12 mouse cellular contexts compared by ENCODE assay signal in the genomic region with DNA sequence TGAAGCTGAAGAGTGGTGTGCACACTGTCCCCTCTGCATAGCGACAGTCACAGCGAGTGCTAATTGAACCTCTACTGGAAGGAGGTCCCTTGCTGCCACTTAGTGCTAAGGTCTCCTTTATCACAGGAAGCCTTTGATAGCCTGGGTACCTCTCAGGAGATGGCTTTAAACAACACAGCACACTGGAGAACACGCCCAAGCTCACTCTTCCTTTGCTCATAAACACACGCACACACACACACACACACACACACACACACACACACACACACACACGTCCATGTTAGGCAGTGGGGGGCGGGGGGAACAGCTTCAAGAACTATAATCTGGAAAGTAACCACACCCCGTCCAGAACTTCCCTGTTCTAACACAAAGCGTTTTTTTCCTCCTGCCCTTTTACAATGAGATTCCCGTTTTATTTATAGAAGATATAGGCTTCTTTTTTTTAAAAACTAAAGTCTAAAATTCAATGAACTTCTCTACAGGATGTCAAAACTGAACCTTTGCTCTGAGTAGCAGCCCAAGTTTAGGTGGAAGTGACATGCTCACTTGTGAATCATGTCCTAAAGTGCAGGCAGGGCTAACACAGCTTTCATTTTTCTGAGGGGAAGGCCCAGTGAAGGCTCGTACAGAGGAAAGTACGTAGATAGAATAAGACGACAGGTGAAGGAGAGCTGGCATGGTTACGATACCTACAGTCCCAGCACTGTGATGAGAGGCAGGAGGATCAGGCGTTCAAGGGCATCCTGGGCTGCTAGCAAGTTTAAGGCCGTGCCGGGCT. TPM values are rescaled to one million over a fixed set of nuclear protein-coding genes. Genes with fewer than 3 reads are reported as not detected.
A peak's percentile ranks its signal among the peaks of the same experiment; 100 is the strongest.
DNase-seq lines count a peak whose midpoint lies in the region; ATAC-seq lines count a peak whose summit lies in the region.
"Had no signal": no experiment of that assay in that cellular context is flagged by ENCODE, and none has a peak within 500 bp of the region (broad histone marks: within the 10 kb centered on the region; RNA-seq: fewer than 3 reads in every experiment).

No protein-coding gene starts in this region.

- 50% methylated on average over 16 of the region's 16 CpGs for WGBS in heart, embryonic 16.5 days

- 0 out of 2 replicates have a peak, but pooled peaks cover 6% of the 10 kb centered on the region for H3K4me1 ChIP-seq in heart, embryonic 16.5 days (ENCODE audit: control insufficient read depth, insufficient read depth, low read length)

- H3K27me3 ChIP-seq in heart, embryonic 16.5 days (ENCODE audit: control insufficient read depth, insufficient read depth, low read length), result no peaks in the 10 kb centered on the region
- H3K27me3 ChIP-seq: Patski had no signal

- H3K4me2 ChIP-seq in heart, embryonic 16.5 days (ENCODE audit: low read depth, low read length), result no peak overlapping the region
- H3K4me2 ChIP-seq: forebrain, embryonic 12.5 days; hindbrain, embryonic 14.5 days; midbrain, embryonic 11.5 days had no signal

- no peak overlapping the region for H3K4me3 ChIP-seq in heart, embryonic 16.5 days (ENCODE audit: low read length)
- H3K4me3 ChIP-seq: forebrain, embryonic 12.5 days had no signal

- H3K9ac ChIP-seq in heart, embryonic 16.5 days (ENCODE audit: low read length), result no peak overlapping the region
- H3K9ac ChIP-seq: forebrain, embryonic 12.5 days; hindbrain, embryonic 14.5 days had no signal

- peak overlapping the region; percentile 55; the same call in 1 of the 2 replicates for H3K27ac ChIP-seq in heart, embryonic 16.5 days (ENCODE audit: low read length)
- H3K27ac ChIP-seq: forebrain, embryonic 12.5 days; hindbrain, embryonic 14.5 days had no signal

- H3K36me3 ChIP-seq in heart, embryonic 16.5 days (ENCODE audit: control insufficient read depth, insufficient read depth), result no peaks in the 10 kb centered on the region
- H3K36me3 ChIP-seq: forebrain, embryonic 12.5 days had no signal

- 0 out of 2 replicates have a peak, but pooled peaks have one; percentile 37 for ATAC-seq in heart, embryonic 16.5 days (replicated peaks; ENCODE audit: extremely low read depth, insufficient read depth, low FRiP score)
- ATAC-seq in megakaryocyte, adult 5-6 weeks (ENCODE audit: poor library complexity, severe bottlenecking), result peak; percentile 24
- ATAC-seq: Patski had no signal

- DNase-seq in spleen, adult 12 weeks (ENCODE audit: low spot score), result peak; percentile 6
- no peak for DNase-seq in spleen, postnatal 14 days (ENCODE audit: low spot score in 2 of 2)
- DNase-seq in adrenal gland, adult (ENCODE audit: inconsistent age in 2 of 2, low spot score in 1 of 2), result no peak
- no peak for DNase-seq in urinary bladder, postnatal 14 days (ENCODE audit: low spot score)
- no peak for DNase-seq in left cerebral cortex, adult 18-20 months (ENCODE audit: low spot score in 2 of 2)
- DNase-seq: cerebellum, adult 11 months had no signal

- H3K9me3 ChIP-seq in heart, embryonic 16.5 days (replicated peaks; ENCODE audit: control insufficient read depth, low read length), result no peaks in the 10 kb centered on the region
- H3K9me3 ChIP-seq: forebrain, embryonic 12.5 days had no signal

RNA-seq across cellular contexts. Expression of a gene that starts 30.9 kb away (rescaled TPM):
- polyA plus RNA-seq in heart, embryonic 16.5 days (2015; fragmentation: Nextera tagmentation; extraction: Ambion mirVana), result 125 and 136 TPM in 2 replicates
- 226 and 247 TPM in 2 replicates for total RNA-seq in megakaryocyte, adult 5-6 weeks (2015)
- total RNA-seq in megakaryocyte, adult 5-6 weeks (2017), result 120 and 135 TPM in 2 replicates
- 100 to 1,000 TPM in 1 of 2 experiments, 10 to 100 TPM in 1; 89.6 to 100 TPM for total RNA-seq in left cerebral cortex, adult 18-20 months (2021)
